Mouse (Mus musculus): ENCODE results near the gene E2f4. TPM values are rescaled to one million over a fixed set of nuclear protein-coding genes. Genes with fewer than 3 reads are reported as not detected.
"Not testable (repeated sequence)": the region's sequence is repeated elsewhere in the genome, so short reads cannot be mapped to it uniquely, and the experiment has no call there.

E2f4 gene
- polyA plus RNA-seq, 1 experiment from 2014 or later: 95.8 TPM

DNA sequence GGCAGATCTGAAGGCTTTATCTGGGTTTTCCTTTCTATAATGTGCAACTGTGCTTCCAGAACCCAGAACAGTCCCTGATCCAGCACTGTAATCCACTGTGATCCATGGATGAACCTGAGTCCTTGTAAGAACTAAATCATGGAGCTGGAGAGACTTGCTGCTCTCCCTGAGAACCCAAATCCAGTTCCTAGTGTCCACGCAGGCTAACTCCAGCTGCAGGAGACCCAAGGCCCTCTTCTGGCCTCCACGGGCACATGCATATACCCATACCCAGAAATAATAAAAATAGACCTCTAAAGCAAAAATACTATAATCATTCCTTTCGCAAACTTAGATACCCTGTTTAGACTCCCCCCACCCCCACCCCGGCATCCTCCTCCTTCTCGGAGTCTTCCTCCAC is 9.2 kb upstream of the E2f4 start:
- WGBS: 77% methylated on average over 5 of the region's 5 CpGs
- Histone ChIP-seq H3K4me3 (ENCODE audit: low read depth, low read length) (peak overlapping the region; percentile 41; the same call in 1 of the 2 replicates), H3K4me2 (replicated peaks; ENCODE audit: low read depth, low read length) (peak overlapping the region; percentile 87), H3K27me3 (ENCODE audit: control insufficient read depth, insufficient read depth, low read length) (0 out of 2 replicates have a peak, but pooled peaks cover 4% of the 10 kb centered on the region), H3K27ac (ENCODE audit: low read length) (no peak overlapping the region), H3K36me3 (ENCODE audit: control insufficient read depth, insufficient read depth, low read length) (peaks cover 4% of the 10 kb centered on the region; the same call in 1 of the 2 replicates), H3K9ac (replicated peaks; ENCODE audit: low read depth, low read length) (no peak overlapping the region), H3K9me3 (ENCODE audit: control insufficient read depth, low read depth, low read length) (no peaks in the 10 kb centered on the region), H3K4me1 (ENCODE audit: control insufficient read depth, insufficient read depth, low read length) (peaks cover 14% of the 10 kb centered on the region; the same call in 1 of the 2 replicates)
- ATAC-seq (ENCODE audit: insufficient number of reproducible peaks, insufficient read depth, low FRiP score, low read depth): no peak

DNA sequence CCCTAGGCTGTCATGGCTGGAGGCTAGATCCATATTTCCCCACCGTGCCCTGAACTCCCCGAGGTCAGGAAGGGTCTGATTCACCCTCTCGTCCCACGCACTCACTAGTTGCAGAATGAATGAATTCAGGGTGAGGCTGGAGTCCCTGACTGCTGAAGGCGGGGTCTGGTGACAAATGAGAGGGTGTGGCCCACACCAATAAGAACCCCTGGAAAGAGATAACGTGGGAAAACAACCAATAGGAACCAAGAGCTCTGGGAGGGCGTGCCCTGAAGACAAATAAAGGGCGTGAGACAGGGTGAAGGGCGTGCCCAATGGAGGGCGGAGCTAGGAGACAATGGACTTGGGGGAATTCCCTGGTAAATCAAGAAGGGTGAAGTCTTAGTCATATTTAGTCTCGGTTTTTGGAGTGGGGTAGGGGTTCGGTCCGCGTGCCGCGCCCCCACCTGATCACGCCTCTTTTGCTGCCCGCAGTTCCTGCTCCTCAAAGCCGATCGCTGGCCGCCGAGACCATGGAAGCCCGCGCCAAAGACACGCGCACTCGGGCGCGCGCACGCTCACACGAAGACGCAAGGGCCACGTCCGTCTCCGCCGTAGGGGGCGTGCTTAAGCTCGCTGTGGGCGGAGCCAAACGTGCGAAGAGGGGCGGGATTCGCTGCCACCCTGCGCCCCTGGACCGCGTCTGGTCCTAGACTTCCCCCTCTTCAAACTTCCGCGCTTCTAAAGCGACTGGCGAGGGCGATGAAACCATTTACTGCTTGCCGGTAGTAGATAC is 8.3 kb upstream of the E2f4 start:
- peak overlapping the region; percentile 73 for H3K27ac ChIP-seq (ENCODE audit: low read length)
- peak overlapping the region; percentile 41 for H3K4me3 ChIP-seq (ENCODE audit: low read depth, low read length)
- H3K36me3 ChIP-seq (ENCODE audit: control insufficient read depth, insufficient read depth, low read length): peaks cover 4% of the 10 kb centered on the region; the same call in 1 of the 2 replicates
- ATAC-seq (ENCODE audit: insufficient number of reproducible peaks, insufficient read depth, low FRiP score, low read depth): peak; percentile 93
- H3K4me1 ChIP-seq (ENCODE audit: control insufficient read depth, insufficient read depth, low read length): peaks cover 14% of the 10 kb centered on the region; the same call in 1 of the 2 replicates
- 0 out of 2 replicates have a peak, but pooled peaks cover 4% of the 10 kb centered on the region for H3K27me3 ChIP-seq (ENCODE audit: control insufficient read depth, insufficient read depth, low read length)
- no peaks in the 10 kb centered on the region for H3K9me3 ChIP-seq (ENCODE audit: control insufficient read depth, low read depth, low read length)
- peak overlapping the region; percentile 87 for H3K4me2 ChIP-seq (replicated peaks; ENCODE audit: low read depth, low read length)
- peak overlapping the region; percentile 28; the same call in 1 of the 2 replicates for H3K9ac ChIP-seq (replicated peaks; ENCODE audit: low read depth, low read length)
- under 1% methylated on average over 53 of the region's 53 CpGs for WGBS

DNA sequence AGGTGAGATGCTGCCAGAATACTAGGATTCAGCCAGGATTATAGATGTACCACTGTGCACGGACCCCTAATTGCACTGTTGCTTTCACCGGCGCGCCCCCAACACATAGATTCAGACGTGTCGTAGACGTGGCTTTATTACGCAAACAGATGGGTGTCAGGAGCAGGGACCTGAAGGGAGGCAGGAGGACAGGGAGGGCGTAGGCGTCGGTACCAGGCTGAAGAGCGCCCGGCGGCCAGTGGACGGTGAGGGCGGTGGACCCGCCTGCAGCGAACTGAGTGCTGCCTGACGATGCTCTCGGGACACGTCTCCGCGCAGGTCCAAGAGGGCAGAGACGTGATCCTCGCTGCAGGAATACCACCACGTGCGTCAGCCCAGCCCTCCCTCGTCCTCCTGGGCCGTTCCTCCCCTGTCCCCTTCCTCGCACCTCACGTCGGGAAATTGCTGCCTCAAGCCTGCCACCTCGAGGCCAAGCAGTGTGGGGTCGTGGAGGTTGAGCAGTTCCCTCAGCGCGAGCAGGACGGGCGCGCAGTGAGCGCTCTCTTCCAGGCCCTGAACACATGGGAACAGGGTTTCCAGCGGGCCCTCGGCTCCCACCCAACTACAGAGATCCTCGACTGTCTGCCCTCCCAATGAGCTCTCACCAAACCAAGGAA is 7.5 kb upstream of the E2f4 start, which contains the start of gene 4931428F04Rik:
Gene 4931428F04Rik (minus strand): TSS at position 60 of the 656 bp plus-strand sequence.
- Histone ChIP-seq H3K9ac (replicated peaks; ENCODE audit: low read depth, low read length) (peak within 1 kb of the TSS; percentile 28; the same call in 1 of the 2 replicates), H3K4me1 (ENCODE audit: control insufficient read depth, insufficient read depth, low read length) (peaks cover 14% of the 10 kb centered on the region; the same call in 1 of the 2 replicates), H3K36me3 (ENCODE audit: control insufficient read depth, insufficient read depth, low read length) (peaks cover 3% of the 10 kb centered on the region; the same call in 1 of the 2 replicates), H3K4me2 (replicated peaks; ENCODE audit: low read depth, low read length) (peak within 1 kb of the TSS; percentile 87), H3K4me3 (ENCODE audit: low read depth, low read length) (peak within 1 kb of the TSS; percentile 41), H3K27ac (ENCODE audit: low read length) (peak within 1 kb of the TSS; percentile 73), H3K9me3 (ENCODE audit: control insufficient read depth, low read depth, low read length) (no peaks in the 10 kb centered on the region), H3K27me3 (ENCODE audit: control insufficient read depth, insufficient read depth, low read length) (0 out of 2 replicates have a peak, but pooled peaks cover 4% of the 10 kb centered on the region)
- under 1% methylated on average over 41 of the region's 43 CpGs for WGBS
- no peak for ATAC-seq (ENCODE audit: insufficient number of reproducible peaks, insufficient read depth, low FRiP score, low read depth)

DNA sequence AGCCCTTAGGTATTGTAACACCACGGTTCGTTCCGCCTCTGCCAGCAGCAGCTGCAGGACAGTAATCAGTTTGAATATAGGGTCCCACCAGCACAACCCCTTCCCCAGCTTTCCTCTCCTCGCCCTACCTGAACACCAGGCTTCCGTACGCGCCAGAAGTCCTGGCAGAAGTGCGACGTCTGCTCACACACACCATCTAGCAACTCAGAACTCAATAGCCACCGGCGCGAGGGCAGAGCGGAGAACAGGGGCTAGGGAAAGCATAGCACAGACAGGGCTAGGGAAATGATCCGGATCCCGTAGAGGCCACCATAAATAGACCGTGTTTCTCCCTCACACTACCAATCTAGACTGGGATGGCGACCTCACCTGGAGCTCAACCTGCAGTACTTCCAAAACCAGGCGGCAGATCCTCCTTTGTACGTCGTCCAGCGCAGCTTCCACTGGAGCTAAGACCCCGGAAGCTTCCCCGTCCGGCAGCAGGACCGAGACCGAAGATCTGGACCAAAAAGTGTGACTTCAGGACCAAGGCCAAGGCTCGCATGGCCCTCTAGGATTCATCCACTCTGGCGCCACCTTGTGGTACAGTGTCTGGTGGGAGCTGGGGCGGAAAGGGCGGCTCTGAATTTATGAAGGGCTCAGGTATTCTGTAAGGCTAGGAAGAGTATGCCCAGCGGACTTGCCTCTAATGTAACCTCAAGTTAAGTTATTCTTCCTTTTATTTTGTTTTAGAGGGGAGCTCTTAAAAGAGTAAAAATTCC is 6.7 kb upstream of the E2f4 start:
- 8% methylated on average over 31 of the region's 31 CpGs for WGBS
- H3K27me3 ChIP-seq (ENCODE audit: control insufficient read depth, insufficient read depth, low read length): 0 out of 2 replicates have a peak, but pooled peaks cover 4% of the 10 kb centered on the region

DNA sequence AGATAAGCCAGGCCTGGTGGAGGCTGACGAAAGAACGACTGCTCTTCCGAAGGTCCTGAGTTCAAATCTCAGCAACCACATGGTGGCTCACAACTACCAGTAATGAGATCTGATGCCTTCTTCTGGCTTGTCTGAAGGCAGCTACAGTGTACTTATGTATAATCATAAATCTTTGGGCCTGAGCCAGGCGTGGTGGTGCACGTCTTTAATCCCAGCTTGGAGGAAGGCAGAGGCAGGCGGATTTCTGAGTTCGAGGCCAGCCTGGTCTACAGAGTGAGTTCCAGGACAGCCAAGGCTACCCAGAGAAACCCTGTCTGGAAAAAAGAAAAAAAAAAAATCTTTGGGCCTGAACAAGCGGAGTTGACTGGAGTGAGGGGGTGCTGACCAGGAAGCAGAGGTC is 6.1 kb upstream of the E2f4 start:
- H3K4me1 ChIP-seq (ENCODE audit: control insufficient read depth, insufficient read depth, low read length): peaks cover 14% of the 10 kb centered on the region; the same call in 1 of the 2 replicates
- not testable (repeated sequence) for H3K4me2 ChIP-seq (replicated peaks; ENCODE audit: low read depth, low read length); H3K36me3 ChIP-seq (ENCODE audit: control insufficient read depth, insufficient read depth, low read length); ATAC-seq (ENCODE audit: insufficient number of reproducible peaks, insufficient read depth, low FRiP score, low read depth); H3K27me3 ChIP-seq (ENCODE audit: control insufficient read depth, insufficient read depth, low read length); H3K4me3 ChIP-seq (ENCODE audit: low read depth, low read length); H3K27ac ChIP-seq (ENCODE audit: low read length); H3K9ac ChIP-seq (replicated peaks; ENCODE audit: low read depth, low read length); H3K9me3 ChIP-seq (ENCODE audit: control insufficient read depth, low read depth, low read length)
- WGBS: 84% methylated on average over 8 of the region's 8 CpGs

More for the DNA sequence above, 6.7 kb upstream of the E2f4 start:
- no peak overlapping the region for H3K9ac ChIP-seq (replicated peaks; ENCODE audit: low read depth, low read length)
- peak overlapping the region; percentile 87; the same call in 1 of the 2 replicates for H3K4me2 ChIP-seq (replicated peaks; ENCODE audit: low read depth, low read length)
- H3K4me1 ChIP-seq (ENCODE audit: control insufficient read depth, insufficient read depth, low read length): peaks cover 14% of the 10 kb centered on the region; the same call in 1 of the 2 replicates
- no peak overlapping the region for H3K27ac ChIP-seq (ENCODE audit: low read length)
- ATAC-seq (ENCODE audit: insufficient number of reproducible peaks, insufficient read depth, low FRiP score, low read depth): no peak
- H3K36me3 ChIP-seq (ENCODE audit: control insufficient read depth, insufficient read depth, low read length): no peaks in the 10 kb centered on the region
- H3K4me3 ChIP-seq (ENCODE audit: low read depth, low read length): peak overlapping the region; percentile 41; the same call in 1 of the 2 replicates
- H3K9me3 ChIP-seq (ENCODE audit: control insufficient read depth, low read depth, low read length): no peaks in the 10 kb centered on the region

DNA sequence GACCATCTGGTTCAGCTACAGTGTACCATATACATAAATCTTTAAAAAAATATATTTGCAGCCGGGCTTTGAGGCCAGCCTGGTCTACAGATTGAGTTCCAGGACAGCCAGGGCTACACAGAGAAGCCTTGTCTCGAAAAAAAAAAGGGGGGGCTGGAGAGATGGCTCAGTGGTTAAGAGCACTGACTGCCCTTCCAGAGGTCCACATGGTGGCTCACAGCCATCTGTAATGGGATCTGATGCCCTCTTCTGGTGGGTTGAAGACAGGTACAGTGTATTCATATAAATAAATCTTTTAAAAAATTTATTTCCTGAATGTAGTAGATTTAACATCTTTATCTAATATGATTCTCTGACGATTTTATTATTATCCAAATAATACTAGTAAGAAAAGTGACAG is 5.7 kb upstream of the E2f4 start:
- H3K4me2 ChIP-seq (replicated peaks; ENCODE audit: low read depth, low read length); H3K27me3 ChIP-seq (ENCODE audit: control insufficient read depth, insufficient read depth, low read length); H3K9me3 ChIP-seq (ENCODE audit: control insufficient read depth, low read depth, low read length); H3K27ac ChIP-seq (ENCODE audit: low read length); H3K4me3 ChIP-seq (ENCODE audit: low read depth, low read length); H3K36me3 ChIP-seq (ENCODE audit: control insufficient read depth, insufficient read depth, low read length); ATAC-seq (ENCODE audit: insufficient number of reproducible peaks, insufficient read depth, low FRiP score, low read depth); H3K9ac ChIP-seq (replicated peaks; ENCODE audit: low read depth, low read length): not testable (repeated sequence)
- 59% methylated on average over 3 of the region's 3 CpGs for WGBS
- H3K4me1 ChIP-seq (ENCODE audit: control insufficient read depth, insufficient read depth, low read length): peaks cover 17% of the 10 kb centered on the region; the same call in 1 of the 2 replicates

DNA sequence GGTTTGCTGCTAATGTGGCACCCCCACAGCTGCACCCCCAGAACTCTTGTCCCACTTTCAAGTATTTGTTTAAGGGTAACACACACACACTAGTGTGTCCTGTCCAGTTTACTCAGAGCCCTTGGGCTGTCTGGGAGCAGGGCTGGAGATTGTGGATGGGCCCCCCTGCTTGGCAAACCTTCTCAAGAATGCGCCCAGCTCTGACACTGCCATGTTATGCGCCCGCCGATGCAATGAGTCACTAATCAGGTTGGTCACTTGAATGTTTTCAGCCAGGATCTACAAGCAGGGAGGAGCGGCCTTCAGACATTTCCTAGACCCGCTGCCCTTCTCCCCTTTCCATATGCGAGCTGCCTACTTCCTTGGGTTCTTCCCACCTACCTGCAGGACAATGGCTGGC is 5.0 kb upstream of the E2f4 start:
- H3K4me1 ChIP-seq (ENCODE audit: control insufficient read depth, insufficient read depth, low read length): peaks cover 20% of the 10 kb centered on the region; the same call in 1 of the 2 replicates
- no peak overlapping the region for H3K4me2 ChIP-seq (replicated peaks; ENCODE audit: low read depth, low read length)
- no peaks in the 10 kb centered on the region for H3K36me3 ChIP-seq (ENCODE audit: control insufficient read depth, insufficient read depth, low read length)
- no peak for ATAC-seq (ENCODE audit: insufficient number of reproducible peaks, insufficient read depth, low FRiP score, low read depth)
- H3K9me3 ChIP-seq (ENCODE audit: control insufficient read depth, low read depth, low read length): no peaks in the 10 kb centered on the region
- H3K27ac ChIP-seq (ENCODE audit: low read length): no peak overlapping the region
- H3K9ac ChIP-seq (replicated peaks; ENCODE audit: low read depth, low read length): no peak overlapping the region
- H3K4me3 ChIP-seq (ENCODE audit: low read depth, low read length): no peak overlapping the region
- WGBS: 79% methylated on average over 7 of the region's 7 CpGs
- 0 out of 2 replicates have a peak, but pooled peaks cover 4% of the 10 kb centered on the region for H3K27me3 ChIP-seq (ENCODE audit: control insufficient read depth, insufficient read depth, low read length)

DNA sequence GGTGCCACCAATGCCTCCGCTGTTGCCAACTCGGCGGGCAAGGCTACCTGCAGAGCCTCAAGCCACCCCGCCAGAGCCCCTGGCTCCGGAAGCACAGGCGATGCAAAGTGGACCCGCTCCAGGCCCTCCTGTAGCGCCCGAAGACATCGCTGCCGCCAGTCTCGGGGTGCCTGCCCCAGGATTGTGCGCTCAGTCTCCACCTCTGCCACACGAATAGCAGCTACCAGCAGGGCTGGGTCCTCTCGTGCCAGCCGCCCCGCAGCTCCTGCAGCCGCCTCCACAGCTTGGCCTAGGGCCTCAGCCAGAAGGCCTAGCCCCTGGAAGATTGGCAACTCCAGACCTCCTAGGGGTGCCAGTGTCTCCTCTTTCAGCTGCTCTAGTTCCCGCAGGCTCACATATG is 4.1 kb upstream of the E2f4 start:
- ATAC-seq (ENCODE audit: insufficient number of reproducible peaks, insufficient read depth, low FRiP score, low read depth): no peak
- WGBS: 63% methylated on average over 19 of the region's 19 CpGs
- Histone ChIP-seq H3K4me2 (replicated peaks; ENCODE audit: low read depth, low read length) (no peak overlapping the region), H3K4me3 (ENCODE audit: low read depth, low read length) (no peak overlapping the region), H3K9ac (replicated peaks; ENCODE audit: low read depth, low read length) (no peak overlapping the region), H3K4me1 (ENCODE audit: control insufficient read depth, insufficient read depth, low read length) (peaks cover 22% of the 10 kb centered on the region), H3K9me3 (ENCODE audit: control insufficient read depth, low read depth, low read length) (no peaks in the 10 kb centered on the region), H3K36me3 (ENCODE audit: control insufficient read depth, insufficient read depth, low read length) (no peaks in the 10 kb centered on the region), H3K27me3 (ENCODE audit: control insufficient read depth, insufficient read depth, low read length) (0 out of 2 replicates have a peak, but pooled peaks cover 4% of the 10 kb centered on the region), H3K27ac (ENCODE audit: low read length) (no peak overlapping the region)

All from stomach, embryonic 14.5 days (tissue).